Mouse (Mus musculus): ENCODE data around the gene Myo5c.

DNA sequence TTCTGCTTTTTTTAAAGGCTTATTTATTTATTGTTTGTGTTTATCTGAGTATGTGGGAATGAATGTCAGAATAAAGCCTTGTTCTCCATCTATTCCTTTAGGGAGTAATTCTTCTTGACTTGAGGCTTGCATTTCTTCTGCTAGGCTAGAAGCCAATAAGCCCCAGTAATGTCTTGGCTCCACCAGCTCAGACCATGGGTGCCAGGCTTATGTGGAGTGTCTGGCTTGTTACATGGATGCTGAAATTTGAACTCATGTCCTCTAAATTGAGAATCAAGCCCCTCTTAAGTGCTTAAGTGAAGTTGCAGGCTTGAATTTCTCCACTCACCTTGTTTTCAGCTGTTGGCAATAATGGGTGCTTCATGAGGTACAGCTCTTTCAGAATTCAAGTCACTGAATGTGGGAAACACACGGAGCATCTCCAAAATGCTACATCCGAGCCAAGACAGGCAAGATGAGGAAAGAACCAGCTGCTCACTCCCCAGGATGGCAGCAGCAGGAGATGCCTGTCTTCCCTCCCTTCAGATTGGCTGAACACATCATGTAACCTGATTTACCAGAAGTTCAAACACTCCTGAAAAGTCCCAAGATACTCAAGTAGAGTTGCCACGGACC, 44.1 kb upstream of the Myo5c start:
- TF ChIP-seq KAT2A (conservative IDR thresholded peaks at IDR 0.05; ENCODE audit: low read depth, low read length) (no peak), CTCF (IDR thresholded peaks at IDR 0.05 in 2 of 3, conservative IDR thresholded peaks at IDR 0.05 in 1 of 3; ENCODE audit: control insufficient read depth in 1 of 3, insufficient read depth in 1 of 3, low read depth in 2 of 3, low read length in 3 of 3, poor library complexity in 1 of 3, severe bottlenecking in 1 of 3) (no peak), POLR2A (IDR thresholded peaks at IDR 0.05; ENCODE audit: control insufficient read depth in 1 of 2, insufficient read depth in 1 of 2, low read depth in 1 of 2, low read length in 2 of 2, poor library complexity in 1 of 2) (no peak), POLR2AphosphoS2 (IDR thresholded peaks at IDR 0.05; ENCODE audit: low read length) (no peak)

Measured in MEL (cell line).